Mouse (Mus musculus): ENCODE data around the gene Mgat1. TPM values are rescaled to one million over a fixed set of nuclear protein-coding genes. Genes with fewer than 3 reads are reported as not detected.

The Mgat1 gene
- total and polyA plus RNA-seq, 3 experiments = 67.7 to 83.2 (median 80.9) TPM

- Histone ChIP-seq H3K4me3 (replicated peaks in 1 of 3; ENCODE audit: low read depth in 2 of 3, low read length in 2 of 3, poor library complexity in 1 of 3) (no peak overlapping the region), H3K36me3 (replicated peaks in 1 of 2; ENCODE audit: control insufficient read depth in 1 of 2, insufficient read depth in 1 of 2, low read length in 1 of 2) (peaks cover 31 to 50% of the 10 kb centered on the region in 2 experiments), H3K9ac (ENCODE audit: insufficient read depth, low read depth) (no peak overlapping the region), H3K9me3 (replicated peaks; ENCODE audit: low read length) (no peaks in the 10 kb centered on the region), H3K79me2 (replicated peaks; ENCODE audit: control insufficient read depth, extremely low read depth, insufficient read depth, poor library complexity, severe bottlenecking) (0 out of 2 replicates have a peak, but pooled peaks cover 2% of the 10 kb centered on the region), H3K27ac (ENCODE audit: insufficient read depth, low read depth) (no peak overlapping the region), H3K4me1 (ENCODE audit: control insufficient read depth in 1 of 2, insufficient read depth in 2 of 2) (peaks cover 0 to 3% of the 10 kb centered on the region in 2 experiments; a peak in 2 of 4 replicates), H3K27me3 (replicated peaks) (no peaks in the 10 kb centered on the region), H3K4me2 (ENCODE audit: insufficient read depth, low read depth, poor library complexity, severe bottlenecking) (no peak overlapping the region)
- dilution Hi-C loops (cut with MboI; ENCODE audit: extremely low pct_ligation_motif_present, extremely low pct_unique_long_range_greater_than_20kb, low sequenced_read_pairs) = no loop called here
- DNase-seq (ENCODE audit: extremely low read depth) = no peak
- in situ Hi-C loops (cut with MboI; ENCODE audit: low pct_ligation_motif_present, low pct_unique_long_range_greater_than_20kb, low sequenced_read_pairs) = loop anchor here (10.0 to 25.0 kb wide), 2 partner anchors 155 to 483 kb away; partner anchors contain the start of gene Olfr1396
- TF ChIP-seq HCFC1 (IDR thresholded peaks at IDR 0.05; ENCODE audit: low read depth, low read length) (no peak), MAZ (IDR thresholded peaks at IDR 0.05; ENCODE audit: low read depth, low read length) (no peak), USF2 (conservative IDR thresholded peaks at IDR 0.05; ENCODE audit: low read depth, low read length) (no peak), PAX5 (IDR thresholded peaks at IDR 0.05; ENCODE audit: low read length) (no peak), MAFK (IDR thresholded peaks at IDR 0.05; ENCODE audit: insufficient replicate concordance, low read length) (no peak), RCOR1 (conservative IDR thresholded peaks at IDR 0.05; ENCODE audit: low read depth, low read length) (no peak), JUN (IDR thresholded peaks at IDR 0.05; ENCODE audit: insufficient read depth, low read depth, low read length) (no peak), RAD21 (IDR thresholded peaks at IDR 0.05; ENCODE audit: low read depth, low read length) (no peak), MYC (IDR thresholded peaks at IDR 0.05; ENCODE audit: low read depth, low read length) (no peak), ZMIZ1 (IDR thresholded peaks at IDR 0.05; ENCODE audit: low read depth, low read length) (no peak), ZC3H11A (IDR thresholded peaks at IDR 0.05; ENCODE audit: low read depth, low read length) (no peak)
Measured at GRCm38 (mm10) chr11:49267316-49267715, 23.3 kb downstream of the Mgat1 start.

GRCm38 (mm10) chr11:49267970-49268579, 24.1 kb downstream of the Mgat1 start:
- Histone ChIP-seq H3K36me3 (replicated peaks in 1 of 2; ENCODE audit: control insufficient read depth in 1 of 2, insufficient read depth in 1 of 2, low read length in 1 of 2) (peaks cover 26 to 42% of the 10 kb centered on the region in 2 experiments), H3K79me2 (replicated peaks; ENCODE audit: control insufficient read depth, extremely low read depth, insufficient read depth, poor library complexity, severe bottlenecking) (no peaks in the 10 kb centered on the region), H3K9ac (ENCODE audit: insufficient read depth, low read depth) (no peak overlapping the region), H3K27ac (ENCODE audit: insufficient read depth, low read depth) (no peak overlapping the region), H3K4me2 (ENCODE audit: insufficient read depth, low read depth, poor library complexity, severe bottlenecking) (no peak overlapping the region), H3K9me3 (replicated peaks; ENCODE audit: low read length) (no peaks in the 10 kb centered on the region), H3K4me1 (ENCODE audit: control insufficient read depth in 1 of 2, insufficient read depth in 2 of 2) (peaks cover 0 to 3% of the 10 kb centered on the region in 2 experiments; a peak in 2 of 4 replicates), H3K27me3 (replicated peaks) (no peaks in the 10 kb centered on the region), H3K4me3 (replicated peaks in 1 of 3; ENCODE audit: low read depth in 2 of 3, low read length in 2 of 3, poor library complexity in 1 of 3) (no peak overlapping the region)
- TF ChIP-seq MXI1 (IDR thresholded peaks at IDR 0.05; ENCODE audit: low read depth, low read length) (no peak), MAFK (IDR thresholded peaks at IDR 0.05; ENCODE audit: insufficient replicate concordance, low read length) (no peak), ELF1 (IDR thresholded peaks at IDR 0.05; ENCODE audit: low read depth, low read length) (no peak), IRF4 (IDR thresholded peaks at IDR 0.05; ENCODE audit: low read depth, low read length) (no peak), SMC3 (IDR thresholded peaks at IDR 0.05; ENCODE audit: low read depth, low read length) (no peak), POLR2A (IDR thresholded peaks at IDR 0.05; ENCODE audit: low read depth, low read length) (no peak), NELFE (IDR thresholded peaks at IDR 0.05; ENCODE audit: low read depth, low read length) (no peak), SIN3A (IDR thresholded peaks at IDR 0.05; ENCODE audit: low read length) (no peak), RAD21 (IDR thresholded peaks at IDR 0.05; ENCODE audit: low read depth, low read length) (no peak)
- dilution Hi-C loops (cut with MboI; ENCODE audit: extremely low pct_ligation_motif_present, extremely low pct_unique_long_range_greater_than_20kb, low sequenced_read_pairs) (no loop called here), in situ Hi-C loops (cut with MboI; ENCODE audit: low pct_ligation_motif_present, low pct_unique_long_range_greater_than_20kb, low sequenced_read_pairs) (loop anchor here (10.0 to 25.0 kb wide), 2 partner anchors 156 to 483 kb away; partner anchors contain the start of gene Olfr1396)
- no peak for DNase-seq (ENCODE audit: extremely low read depth)
